In the genomic region with DNA sequence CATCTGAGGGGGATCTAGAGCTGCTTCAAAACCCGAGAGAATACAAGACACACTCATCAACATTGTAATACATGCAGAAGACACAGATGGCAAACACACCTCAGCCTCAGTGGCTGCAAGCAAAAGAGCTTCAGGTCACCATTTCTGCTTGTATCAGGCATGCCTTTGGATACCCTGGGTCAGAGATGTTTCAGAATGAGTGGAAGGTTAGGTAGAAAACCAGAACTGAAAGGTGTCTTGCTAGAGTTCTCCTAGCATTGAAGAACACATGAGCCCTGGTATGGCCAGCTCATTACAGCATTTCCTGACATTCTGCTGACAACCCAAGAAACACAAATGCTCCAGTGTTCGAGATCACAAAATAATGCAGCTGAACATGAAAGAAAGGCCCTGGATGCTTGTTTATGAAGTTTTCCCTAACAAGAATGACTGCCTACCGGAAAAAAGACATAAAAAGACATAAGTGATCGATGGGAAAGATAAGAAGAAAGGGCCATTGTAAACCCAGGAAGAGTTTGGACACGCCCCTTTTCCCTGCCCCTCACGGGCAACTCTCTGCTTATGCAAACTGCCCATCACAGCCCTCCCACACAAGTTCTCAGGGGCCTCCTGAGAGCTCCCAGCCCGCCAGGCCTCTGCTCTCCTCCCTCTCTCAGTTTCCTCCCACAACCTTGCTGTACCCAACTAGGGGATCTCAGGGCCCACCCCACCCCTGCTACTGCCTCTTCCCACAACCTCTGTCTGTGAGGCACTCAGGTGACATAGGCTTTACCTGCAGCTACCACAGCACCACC, we compare ENCODE assay signal across 17 mouse cellular contexts. TPM values are rescaled to one million over a fixed set of nuclear protein-coding genes. Genes with fewer than 3 reads are reported as not detected.
DNase-seq lines count a peak whose midpoint lies in the region; ATAC-seq and TF ChIP-seq lines count a peak whose summit lies in the region.
"Had no signal": no experiment of that assay in that cellular context is flagged by ENCODE, and none has a peak within 500 bp of the region (broad histone marks: within the 10 kb centered on the region; RNA-seq: fewer than 3 reads in every experiment).

No protein-coding gene starts in this region.

- ATAC-seq in activated CD4-positive, CD25-positive, alpha-beta regulatory T cell, adult 4 months = peak; percentile 23
- no peak for ATAC-seq in erythroblast, adult 5-6 weeks (replicated peaks; ENCODE audit: low FRiP score, poor library complexity, severe bottlenecking)
- ATAC-seq: Patski had no signal

- intact Hi-C loops in gastrocnemius, adult 2 months (cut with DNase I) = no loop called here

- H3K27ac ChIP-seq in gastrocnemius, adult 2 months = peak overlapping the region; percentile 43; the same call in 1 of the 2 replicates
- H3K27ac ChIP-seq: left cerebral cortex, adult 2 months; limb, embryonic 15.5 days; stomach, embryonic 15.5 days had no signal

- DNase-seq in gastrocnemius, adult 2 months = no peak
- DNase-seq in gastrocnemius, postnatal 10 days = no peak
- peak; percentile 16 to 17 for DNase-seq in lung, adult 18-20 months
- no peak for DNase-seq in lung, postnatal 25 days (ENCODE audit: low spot score)
- DNase-seq in lung, postnatal 10 days = peak; percentile 42
- DNase-seq in ovary, postnatal 36 days (ENCODE audit: low spot score) = no peak
- DNase-seq: cerebellum, adult 2 months; gastrocnemius, postnatal 14 days; kidney, adult 2 months; right cerebral cortex, postnatal 4 days had no signal

- TF ChIP-seq CTCF in gastrocnemius, adult 2 months (IDR thresholded peaks at IDR 0.05) = no peak

- no peak overlapping the region for H3K4me3 ChIP-seq in gastrocnemius, adult 2 months
- H3K4me3 ChIP-seq: erythroblast, embryonic 14.5 days; left cerebral cortex, adult 2 months; limb, embryonic 15.5 days; stomach, embryonic 15.5 days had no signal

RNA-seq across cellular contexts. Expression of a gene that starts 21.7 kb away (rescaled TPM):
- total RNA-seq in gastrocnemius, adult 2 months (2021) = 10 to 100 TPM; 28.3 to 33.4 TPM
- 10 to 100 TPM; 34.2 to 36.4 TPM for total RNA-seq in gastrocnemius, postnatal 10 days (2021)
- polyA plus RNA-seq in activated CD4-positive, CD25-positive, alpha-beta regulatory T cell, adult 4 months (2017; shearing (Covaris generic)) = 10 to 100 TPM; 24.3 to 24.7 TPM
- total RNA-seq in erythroblast, adult 5-6 weeks (2015; ENCODE audit: low replicate concordance) = 21.3 and 40.3 TPM in 2 replicates
- 19.7 and 31.7 TPM in 2 replicates for total RNA-seq in erythroblast, adult 5-6 weeks (2017; ENCODE audit: low replicate concordance)

RNA-seq across cellular contexts. Expression of a gene that starts 50.5 kb away (rescaled TPM):
- total RNA-seq in gastrocnemius, adult 2 months (2021) = 1 to 10 TPM; 1.6 to 2.6 TPM
- total RNA-seq in gastrocnemius, postnatal 10 days (2021) = 1 to 10 TPM; 4.9 to 5.9 TPM
- 1 to 10 TPM; 6.2 to 6.6 TPM for polyA plus RNA-seq in activated CD4-positive, CD25-positive, alpha-beta regulatory T cell, adult 4 months (2017; shearing (Covaris generic))
- total RNA-seq in erythroblast, adult 5-6 weeks (2015; ENCODE audit: low replicate concordance) = 0.96 and 4.2 TPM in 2 replicates
- total RNA-seq in erythroblast, adult 5-6 weeks (2017; ENCODE audit: low replicate concordance) = 2.4 and 2.8 TPM in 2 replicates

Comparison
In these comparisons a context has a peak if more than half of its experiments do, and no peak if none do; other contexts are left out.
1. DNase-seq: peak in lung, adult 18-20 months (2 of 2) and lung, postnatal 10 days (single experiment); none in gastrocnemius, adult 2 months (single experiment), gastrocnemius, postnatal 10 days (single experiment), lung, postnatal 25 days (single experiment) and ovary, postnatal 36 days (single experiment).